Mouse (Mus musculus) liver, postnatal 0 days (tissue): ENCODE measurements at regions not wholly inside any gene's neighbourhood (a gene's known extent, or its start where the extent isn't known, plus 50 kb on each side); places are given as distances from the start of the nearest gene placed in this dataset.
A peak's percentile ranks its signal among the peaks of the same experiment; 100 is the strongest.

Experiments used
- ATAC-seq: fragments of 200-750 bp; cut with Nextera tagmentation; 2 replicates; pipeline ENCODE4 v1.8.0; 2017; ENCODE audit warnings: mild to moderate bottlenecking, moderate library complexity
- DNase-seq: peaks from one replicate; pipeline ENCODE4 v3.0.0-alpha.2; 2016
- H3K27ac ChIP-seq: fragments of 300-500 bp; sonication (generic); 2 replicates; pipeline ENCODE4 v1.5.1; 2014; ENCODE audit warnings: antibody characterized with exemption, moderate library complexity, mild to moderate bottlenecking, low read depth
- H3K27me3 ChIP-seq: fragments of 300-500 bp; sonication (generic); 2 replicates; pipeline ENCODE4 v1.6.1; 2014; ENCODE audit warnings: low read length, control low read depth, mixed read lengths; ENCODE audit not compliant: insufficient read depth
- H3K36me3 ChIP-seq: fragments of 300-500 bp; sonication (generic); replicated peaks from 2 replicates; pipeline ENCODE4 v1.6.1; 2014; ENCODE audit warnings: mild to moderate bottlenecking, control low read depth, low read length, moderate library complexity, mixed read lengths; ENCODE audit not compliant: insufficient read depth
- H3K4me1 ChIP-seq: fragments of 300-500 bp; sonication (generic); 2 replicates; pipeline ENCODE4 v1.6.1; 2014; ENCODE audit warnings: antibody characterized with exemption, mild to moderate bottlenecking, control low read depth; ENCODE audit not compliant: insufficient read depth
- H3K4me2 ChIP-seq: fragments of 300-500 bp; sonication (generic); 2 replicates; pipeline ENCODE4 v1.6.1; 2014; ENCODE audit warnings: low read depth, mild to moderate bottlenecking, low read length, moderate library complexity, mixed read lengths
- H3K4me3 ChIP-seq: fragments of 300-500 bp; sonication (generic); 2 replicates; pipeline ENCODE4 v1.5.1; 2014; ENCODE audit warnings: low read depth, low read length
- H3K9ac ChIP-seq: fragments of 300-500 bp; sonication (generic); replicated peaks from 2 replicates; pipeline ENCODE4 v1.6.1; 2014; ENCODE audit warnings: mild to moderate bottlenecking, moderate library complexity
- H3K9me3 ChIP-seq: fragments of 300-500 bp; sonication (generic); 2 replicates; pipeline ENCODE4 v1.6.1; 2016; ENCODE audit warnings: mild to moderate bottlenecking, control low read depth, low read length, mixed read lengths
- CTCF ChIP-seq: sonication (generic); IDR thresholded peaks from 2 replicates; pipeline ENCODE4 v1.5.1; 2016; ENCODE audit warnings: antibody characterized with exemption, low read depth
- EP300 ChIP-seq: IDR thresholded peaks from 2 replicates; pipeline ENCODE4 v1.6.1; 2016; ENCODE audit warnings: antibody characterized with exemption, low read depth, mild to moderate bottlenecking
- WGBS: fragments of 180-500 bp; shearing (Covaris S2); extraction: QIAGEN DNeasy Blood & Tissue Kit; methylation state at CpG from one replicate; pipeline ENCODE4 v1.1.7; 2014; ENCODE audit not compliant: insufficient replicate concordance; 5-methylcytosine and 5-hydroxymethylcytosine counted together

- Histone ChIP-seq H3K27ac (no peak overlapping the region), H3K4me2 (no peak overlapping the region)
- 53% methylated on average over 6 of the region's 6 CpGs for WGBS
These were observed 152.4 kb upstream of the Haao start for GRCm38 (mm10) chr17:84000115-84000514.

GRCm38 (mm10) chr17:83998972-83999545, 151.3 kb upstream of the Haao start:
- Histone ChIP-seq H3K4me1 (peaks cover 18% of the 10 kb centered on the region), H3K36me3 (no peaks in the 10 kb centered on the region), H3K9me3 (no peaks in the 10 kb centered on the region), H3K4me2 (peak overlapping the region; percentile 30), H3K27ac (no peak overlapping the region), H3K27me3 (no peaks in the 10 kb centered on the region), H3K4me3 (no peak overlapping the region), H3K9ac (no peak overlapping the region)
- TF ChIP-seq CTCF = no peak
- WGBS = 51% methylated on average over 10 of the region's 10 CpGs
- ATAC-seq (peak; percentile 61), DNase-seq (peak; percentile 37)

More at GRCm38 (mm10) chr17:84000115-84000514, 152.4 kb upstream of the Haao start:
- no peak overlapping the region for H3K4me3 ChIP-seq
- H3K9me3 ChIP-seq = no peaks in the 10 kb centered on the region
- peaks cover 21% of the 10 kb centered on the region for H3K4me1 ChIP-seq
- H3K9ac ChIP-seq = no peak overlapping the region
- DNase-seq = no peak
- H3K36me3 ChIP-seq = no peaks in the 10 kb centered on the region
- TF ChIP-seq EP300 (no peak), CTCF (no peak)
- H3K27me3 ChIP-seq = no peaks in the 10 kb centered on the region
- ATAC-seq = no peak

GRCm38 (mm10) chr17:83998341-83998740, 150.6 kb upstream of the Haao start:
- peaks cover 15% of the 10 kb centered on the region for H3K4me1 ChIP-seq
- 72% methylated on average over 7 of the region's 7 CpGs for whole genome bisulfite sequencing
- no peak overlapping the region for H3K27ac ChIP-seq
- TF ChIP-seq EP300 = no peak
- no peak for TF ChIP-seq CTCF
- H3K9me3 ChIP-seq = no peaks in the 10 kb centered on the region
- ATAC-seq = no peak
- H3K4me3 ChIP-seq = no peak overlapping the region
- H3K9ac ChIP-seq = no peak overlapping the region
- no peaks in the 10 kb centered on the region for H3K27me3 ChIP-seq
- no peaks in the 10 kb centered on the region for H3K36me3 ChIP-seq
- no peak for DNase-seq
- no peak overlapping the region for H3K4me2 ChIP-seq

- no peaks in the 10 kb centered on the region for H3K36me3 ChIP-seq
- WGBS = 64% methylated on average over 11 of the region's 11 CpGs
- no peak overlapping the region for H3K4me2 ChIP-seq
- no peak overlapping the region for H3K27ac ChIP-seq
- TF ChIP-seq EP300 = no peak
- peak; percentile 85 for TF ChIP-seq CTCF
- no peaks in the 10 kb centered on the region for H3K27me3 ChIP-seq
- no peak overlapping the region for H3K4me3 ChIP-seq
- peaks cover 15% of the 10 kb centered on the region for H3K4me1 ChIP-seq
- DNase-seq (peak; percentile 81), ATAC-seq (no peak)
- H3K9me3 ChIP-seq = no peaks in the 10 kb centered on the region
- no peak overlapping the region for H3K9ac ChIP-seq
These were observed 150.0 kb upstream of the Haao start for GRCm38 (mm10) chr17:83997778-83998177.

- 78% methylated on average over 2 of the region's 2 CpGs for WGBS
- no peak for TF ChIP-seq EP300
- Histone ChIP-seq H3K9me3 (no peaks in the 10 kb centered on the region), H3K4me3 (no peak overlapping the region), H3K27ac (no peak overlapping the region), H3K9ac (no peak overlapping the region), H3K36me3 (no peaks in the 10 kb centered on the region), H3K4me1 (peaks cover 16% of the 10 kb centered on the region), H3K27me3 (no peaks in the 10 kb centered on the region), H3K4me2 (no peak overlapping the region)
- no peak for DNase-seq
- ATAC-seq = no peak
These were observed 145.3 kb upstream of the Haao start for GRCm38 (mm10) chr17:83993028-83993427.

- no peaks in the 10 kb centered on the region for H3K27me3 ChIP-seq
- no peak overlapping the region for H3K4me3 ChIP-seq
- peak; percentile 38 for DNase-seq
- TF ChIP-seq CTCF (no peak), EP300 (peak; percentile 53; the same call in 1 of the 2 replicates)
- H3K9ac ChIP-seq = no peak overlapping the region
- whole genome bisulfite sequencing = 43% methylated on average over 13 of the region's 13 CpGs
- peaks cover 23% of the 10 kb centered on the region for H3K4me1 ChIP-seq
- peak overlapping the region; percentile 44 for H3K27ac ChIP-seq
- ATAC-seq = peak; percentile 71
- no peaks in the 10 kb centered on the region for H3K36me3 ChIP-seq
- no peaks in the 10 kb centered on the region for H3K9me3 ChIP-seq
- H3K4me2 ChIP-seq = no peak overlapping the region
These were observed 142.9 kb upstream of the Haao start for GRCm38 (mm10) chr17:83990421-83991365.
